Mouse (Mus musculus) MEL (cell line): Measurements from ENCODE around the gene 1700001L19Rik. TPM values are rescaled to one million over a fixed set of nuclear protein-coding genes. Genes with fewer than 3 reads are reported as not detected.

Source experiments
- DNase-seq: peaks from one replicate; pipeline ENCODE4 v3.0.0; 2011; ENCODE audit warnings: low read depth, low spot score
- H3K27ac ChIP-seq: 2 replicates; pipeline ENCODE4 v1.5.1; 2012; ENCODE audit warnings: low read depth, mild to moderate bottlenecking, control low read depth, low read length, moderate library complexity; ENCODE audit not compliant: control insufficient read depth
- H3K27me3 ChIP-seq, 2 experiments: fragments of 150-350 bp in 1 of 2; sonication (generic) in 1 of 2; 2 replicates each; pipeline ENCODE4 v1.6.1; 2012; ENCODE audit warnings: low read length in 2 of 2, mild to moderate bottlenecking in 2 of 2, improper control_type of control experiment in 1 of 2, moderate library complexity in 1 of 2; ENCODE audit not compliant: insufficient read depth in 2 of 2, control insufficient read depth in 1 of 2
- H3K36me3 ChIP-seq, 2 experiments: 2 replicates each; pipeline ENCODE4 v1.6.1; 2012 to 2014; ENCODE audit warnings: low read length in 2 of 2, improper control_type of control experiment in 1 of 2, inconsistent platforms in 1 of 2, mild to moderate bottlenecking in 1 of 2; ENCODE audit not compliant: insufficient read depth in 2 of 2, control insufficient read depth in 1 of 2
- H3K4me1 ChIP-seq, 2 experiments: fragments of 150-350 bp in 1 of 2; sonication (generic) in 1 of 2; 2 replicates each; pipeline ENCODE4 v1.6.1; 2012; ENCODE audit warnings: low read length in 2 of 2, improper control_type of control experiment in 1 of 2, mild to moderate bottlenecking in 1 of 2; ENCODE audit not compliant: insufficient read depth in 2 of 2, control insufficient read depth in 1 of 2
- H3K4me3 ChIP-seq, 2 experiments: fragments of 150-350 bp in 1 of 2; sonication (generic) in 1 of 2; 2 replicates each; pipeline ENCODE4 v1.5.1; 2012; ENCODE audit warnings: low read depth in 2 of 2, low read length in 2 of 2, mild to moderate bottlenecking in 2 of 2, moderate library complexity in 2 of 2, control low read depth in 1 of 2, improper control_type of control experiment in 1 of 2; ENCODE audit not compliant: control insufficient read depth in 1 of 2, insufficient read depth in 1 of 2
- H3K79me2 ChIP-seq: 2 replicates; pipeline ENCODE4 v1.6.1; 2012; ENCODE audit warnings: mild to moderate bottlenecking, low read length, moderate library complexity; ENCODE audit not compliant: control insufficient read depth, poor library complexity, insufficient read depth
- H3K9ac ChIP-seq: 2 replicates; pipeline ENCODE4 v1.6.1; 2012; ENCODE audit warnings: low read depth, mild to moderate bottlenecking, control low read depth, low read length, moderate library complexity; ENCODE audit not compliant: control insufficient read depth, poor library complexity, severe bottlenecking
- H3K9me3 ChIP-seq: fragments of 150-350 bp; sonication (generic); replicated peaks from 2 replicates; pipeline ENCODE4 v1.6.1; 2012; ENCODE audit warnings: mild to moderate bottlenecking, low read length, improper control_type of control experiment, moderate library complexity; ENCODE audit not compliant: insufficient read depth
- BHLHE40 ChIP-seq: IDR thresholded peaks from 2 replicates; pipeline ENCODE4 v1.6.1; 2012; ENCODE audit warnings: low read depth, mild to moderate bottlenecking, inconsistent platforms, low read length, improper control_type of control experiment, borderline replicate concordance
- E2F4 ChIP-seq: IDR thresholded peaks from 2 replicates; pipeline ENCODE4 v1.6.1; 2011; ENCODE audit warnings: low read depth, low read length, improper control_type of control experiment, borderline replicate concordance
- ELF1 ChIP-seq: IDR thresholded peaks from 2 replicates; pipeline ENCODE4 v1.6.1; 2014; ENCODE audit warnings: low read depth, mild to moderate bottlenecking, inconsistent platforms, low read length, improper control_type of control experiment, moderate library complexity
- ETS1 ChIP-seq: IDR thresholded peaks from 2 replicates; pipeline ENCODE4 v1.6.1; 2012; ENCODE audit warnings: low read depth, mild to moderate bottlenecking, inconsistent platforms, low read length, improper control_type of control experiment, moderate library complexity
- HCFC1 ChIP-seq: IDR thresholded peaks from 2 replicates; pipeline ENCODE4 v1.6.1; 2012; ENCODE audit warnings: low read depth, mild to moderate bottlenecking, inconsistent platforms, low read length, improper control_type of control experiment, moderate library complexity
- MAX ChIP-seq: IDR thresholded peaks from 2 replicates; pipeline ENCODE4 v1.6.1; 2011; ENCODE audit warnings: low read length, improper control_type of control experiment
- MXI1 ChIP-seq: IDR thresholded peaks from 2 replicates; pipeline ENCODE4 v1.6.1; 2011; ENCODE audit warnings: mild to moderate bottlenecking, low read depth, low read length, improper control_type of control experiment
- MYC ChIP-seq: IDR thresholded peaks from 2 replicates; pipeline ENCODE4 v1.6.1; 2011; ENCODE audit warnings: low read depth, mild to moderate bottlenecking, low read length, improper control_type of control experiment, moderate library complexity
- NELFE ChIP-seq: IDR thresholded peaks from 2 replicates; pipeline ENCODE4 v1.6.1; 2011; ENCODE audit warnings: low read depth, low read length, improper control_type of control experiment
- NRF1 ChIP-seq: IDR thresholded peaks from 2 replicates; pipeline ENCODE4 v1.6.1; 2014; ENCODE audit warnings: low read depth, mild to moderate bottlenecking, inconsistent platforms, low read length, improper control_type of control experiment, moderate library complexity; ENCODE audit not compliant: poor library complexity, insufficient read depth, severe bottlenecking
- POLR2A ChIP-seq, 2 experiments: IDR thresholded peaks; 2 replicates each; pipeline ENCODE4 v1.6.1; 2011 to 2012; ENCODE audit warnings: low read length in 2 of 2, mild to moderate bottlenecking in 2 of 2, control low read depth in 1 of 2, improper control_type of control experiment in 1 of 2, low read depth in 1 of 2, moderate library complexity in 1 of 2; ENCODE audit not compliant: control insufficient read depth in 1 of 2, insufficient read depth in 1 of 2, poor library complexity in 1 of 2
- RAD21 ChIP-seq: IDR thresholded peaks from 2 replicates; pipeline ENCODE4 v1.6.1; 2011; ENCODE audit warnings: mild to moderate bottlenecking, low read depth, low read length, improper control_type of control experiment
- SIN3A ChIP-seq: IDR thresholded peaks from 2 replicates; pipeline ENCODE4 v1.6.1; 2012; ENCODE audit warnings: low read length, improper control_type of control experiment, inconsistent platforms
- TBP ChIP-seq: IDR thresholded peaks from 2 replicates; pipeline ENCODE4 v1.8.0; 2011; ENCODE audit warnings: low read depth, low read length, improper control_type of control experiment
- TCF12 ChIP-seq: IDR thresholded peaks from 2 replicates; pipeline ENCODE4 v1.6.1; 2014; ENCODE audit warnings: low read depth, mild to moderate bottlenecking, inconsistent platforms, low read length, improper control_type of control experiment, moderate library complexity
- USF1 ChIP-seq: IDR thresholded peaks from 2 replicates; pipeline ENCODE4 v1.6.1; 2014; ENCODE audit warnings: low read depth, mild to moderate bottlenecking, inconsistent platforms, low read length, improper control_type of control experiment, moderate library complexity
- ZKSCAN1 ChIP-seq: IDR thresholded peaks from 2 replicates; pipeline ENCODE4 v1.6.1; 2012; ENCODE audit warnings: low read depth, mild to moderate bottlenecking, inconsistent platforms, low read length, improper control_type of control experiment, moderate library complexity
- ZMIZ1 ChIP-seq: IDR thresholded peaks from 2 replicates; pipeline ENCODE4 v1.6.1; 2012; ENCODE audit warnings: low read depth, mild to moderate bottlenecking, inconsistent platforms, low read length, improper control_type of control experiment, moderate library complexity
- polyA plus RNA-seq, 2 experiments: library from polyadenylated mRNA; stranded (reverse) in 1 of 2; unstranded in 1 of 2; fragments of >175 nt in 1 of 2; fragments of >200 nt in 1 of 2; gene quantifications; 2 replicates each; pipeline versions ENCODE4 v1.2.1 to v1.2.4; 2012; ENCODE audit warnings: low replicate concordance in 2 of 2, low read depth in 1 of 2; ENCODE audit not compliant: insufficient read length in 2 of 2, insufficient read depth in 1 of 2, missing spikeins in 1 of 2
- total RNA-seq: library from RNA; depleted of rRNA; stranded (reverse); fragments of 300-350 nt; gene quantifications from 2 replicates; pipeline ENCODE4 v1.2.3, GENCODE M21; 2012

1700001L19Rik gene
- total and polyA plus RNA-seq, 3 experiments: not detected

GRCm38 (mm10) chr13:68577945-68578344 lies 19.3 kb upstream of the 1700001L19Rik start:
- no peaks in the 10 kb centered on the region for H3K27me3 ChIP-seq
- no peak overlapping the region for H3K4me3 ChIP-seq
- no peak for DNase-seq
- H3K27ac ChIP-seq: no peak overlapping the region
- TF ChIP-seq ZMIZ1: no peak
- H3K36me3 ChIP-seq: peaks cover 0 to 8% of the 10 kb centered on the region in 2 experiments; a peak in 3 of 4 replicates
- H3K4me1 ChIP-seq: peaks cover 0 to 2% of the 10 kb centered on the region in 2 experiments; a peak in 1 of 4 replicates
- peaks cover 16% of the 10 kb centered on the region for H3K79me2 ChIP-seq
- H3K9ac ChIP-seq: no peak overlapping the region
- no peaks in the 10 kb centered on the region for H3K9me3 ChIP-seq

- peaks cover 26% of the 10 kb centered on the region for H3K79me2 ChIP-seq
- peak overlapping the region; percentile 97 for H3K9ac ChIP-seq
- no peaks in the 10 kb centered on the region for H3K27me3 ChIP-seq
- peak overlapping the region; percentile 63 to 85 for H3K4me3 ChIP-seq
- no peaks in the 10 kb centered on the region for H3K9me3 ChIP-seq
- TF ChIP-seq USF1: no peak
- H3K27ac ChIP-seq: peak overlapping the region; percentile 98
- peaks cover 0 to 2% of the 10 kb centered on the region in 2 experiments; a peak in 1 of 4 replicates for H3K4me1 ChIP-seq
- H3K36me3 ChIP-seq: peaks cover 0 to 13% of the 10 kb centered on the region in 2 experiments; a peak in 3 of 4 replicates
- peak; percentile 51 for DNase-seq
Observed at GRCm38 (mm10) chr13:68581086-68581740, 16.0 kb upstream of the 1700001L19Rik start.

GRCm38 (mm10) chr13:68581747-68582516 lies 15.3 kb upstream of the 1700001L19Rik start, which contains the start of the genes Mtrr and Fastkd3:
Gene Mtrr, minus strand, starts transcription at chr13:68582149.
Gene Fastkd3, plus strand, starts transcription at chr13:68582234.
- no peaks in the 10 kb centered on the region for H3K9me3 ChIP-seq
- peak within 1 kb of the TSS; percentile 97 for H3K9ac ChIP-seq
- H3K79me2 ChIP-seq: peaks cover 26% of the 10 kb centered on the region
- TF ChIP-seq E2F4 (peak; percentile 81; the same call in 1 of the 2 replicates), ETS1 (no peak), ZKSCAN1 (no peak), TBP (0 out of 2 replicates have a peak, but pooled peaks have one; percentile 60), RAD21 (no peak), BHLHE40 (peak; percentile 59; the same call in 1 of the 2 replicates), POLR2A (IDR thresholded peaks at IDR 0.05; ENCODE audit: control insufficient read depth in 1 of 2, insufficient read depth in 1 of 2, low read depth in 1 of 2, low read length in 2 of 2, poor library complexity in 1 of 2) (peak; percentile 58 to 81), NELFE (peak; percentile 74), USF1 (no peak), NRF1 (peak; percentile 83), MXI1 (peak; percentile 91), HCFC1 (peak; percentile 80), ELF1 (0 out of 2 replicates have a peak, but pooled peaks have one; percentile 16), SIN3A (peak; percentile 46), MAX (peak; percentile 93), TCF12 (0 out of 2 replicates have a peak, but pooled peaks have one; percentile 26), MYC (peak; percentile 98)
- TF ChIP-seq, all 39 proteins: peak for 13
- Histone ChIP-seq H3K4me1 (peaks cover 0 to 2% of the 10 kb centered on the region in 2 experiments; a peak in 1 of 4 replicates), H3K36me3 (peaks cover 0 to 13% of the 10 kb centered on the region in 2 experiments; a peak in 3 of 4 replicates), H3K4me3 (peak within 1 kb of the TSS; percentile 72 to 87), H3K27ac (peak within 1 kb of the TSS; percentile 98), H3K27me3 (no peaks in the 10 kb centered on the region)
- DNase-seq: peak; percentile 96
